Mouse (Mus musculus) lung, postnatal 0 days (tissue): Measurements from ENCODE around the gene Ncapd3. TPM values are rescaled to one million over a fixed set of nuclear protein-coding genes. Genes with fewer than 3 reads are reported as not detected.
A peak's percentile ranks its signal among the peaks of the same experiment; 100 is the strongest.

Experiments
- ATAC-seq: fragments of 200-750 bp; cut with Nextera tagmentation; 2 replicates; pipeline ENCODE4 v1.8.0; 2017; ENCODE audit warnings: moderate library complexity
- DNase-seq: peaks from one replicate; pipeline ENCODE4 v3.0.0-alpha.2; 2016; ENCODE audit warnings: low spot score
- H3K27ac ChIP-seq: fragments of 300-500 bp; sonication (generic); 2 replicates; pipeline ENCODE4 v1.5.1; 2014; ENCODE audit warnings: antibody characterized with exemption, mild to moderate bottlenecking, low read length, mixed read lengths
- H3K27me3 ChIP-seq: fragments of 300-500 bp; sonication (generic); replicated peaks from 2 replicates; pipeline ENCODE4 v1.6.1; 2014; ENCODE audit warnings: low read length, mixed read lengths; ENCODE audit not compliant: insufficient read depth
- H3K36me3 ChIP-seq: fragments of 300-500 bp; sonication (generic); 2 replicates; pipeline ENCODE4 v1.6.1; 2014; ENCODE audit warnings: low read length, mixed read lengths; ENCODE audit not compliant: insufficient read depth
- H3K4me1 ChIP-seq: fragments of 300-500 bp; sonication (generic); 2 replicates; pipeline ENCODE4 v1.6.1; 2014; ENCODE audit warnings: antibody characterized with exemption, low read depth, low read length, mixed read lengths; ENCODE audit not compliant: insufficient read depth
- H3K4me2 ChIP-seq: fragments of 300-500 bp; sonication (generic); replicated peaks from 2 replicates; pipeline ENCODE4 v1.6.1; 2014; ENCODE audit warnings: low read depth, mild to moderate bottlenecking, low read length, moderate library complexity, mixed read lengths
- H3K4me3 ChIP-seq: fragments of 300-500 bp; sonication (generic); 2 replicates; pipeline ENCODE4 v1.5.1; 2014; ENCODE audit warnings: low read depth, low read length
- H3K9ac ChIP-seq: fragments of 300-500 bp; sonication (generic); replicated peaks from 2 replicates; pipeline ENCODE4 v1.6.1; 2014; ENCODE audit warnings: low read depth, mild to moderate bottlenecking
- H3K9me3 ChIP-seq: fragments of 300-500 bp; sonication (generic); 2 replicates; pipeline ENCODE4 v1.6.1; 2016; ENCODE audit warnings: low read length, mixed read lengths
- CTCF ChIP-seq: IDR thresholded peaks from 2 replicates; pipeline ENCODE4 v1.5.1; 2016; ENCODE audit warnings: antibody characterized with exemption, mild to moderate bottlenecking
- EP300 ChIP-seq: IDR thresholded peaks from 2 replicates; pipeline ENCODE4 v1.6.1; 2016; ENCODE audit warnings: antibody characterized with exemption, mild to moderate bottlenecking, control low read depth
- WGBS: fragments of 180-500 bp; shearing (Covaris S2); extraction: QIAGEN DNeasy Blood & Tissue Kit; methylation state at CpG from one replicate; pipeline ENCODE4 v1.1.7; 2014; 5-methylcytosine and 5-hydroxymethylcytosine counted together
- polyA plus RNA-seq: library from polyadenylated mRNA; unstranded; fragments of >200 nt; fragmentation: Nextera tagmentation; extraction: Ambion mirVana; gene quantifications from 2 replicates; pipeline ENCODE4 v1.2.1, GENCODE M21; 2015

The Ncapd3 gene
- polyA plus RNA-seq, 1 experiment from 2014 or later: 6.3 TPM

DNA sequence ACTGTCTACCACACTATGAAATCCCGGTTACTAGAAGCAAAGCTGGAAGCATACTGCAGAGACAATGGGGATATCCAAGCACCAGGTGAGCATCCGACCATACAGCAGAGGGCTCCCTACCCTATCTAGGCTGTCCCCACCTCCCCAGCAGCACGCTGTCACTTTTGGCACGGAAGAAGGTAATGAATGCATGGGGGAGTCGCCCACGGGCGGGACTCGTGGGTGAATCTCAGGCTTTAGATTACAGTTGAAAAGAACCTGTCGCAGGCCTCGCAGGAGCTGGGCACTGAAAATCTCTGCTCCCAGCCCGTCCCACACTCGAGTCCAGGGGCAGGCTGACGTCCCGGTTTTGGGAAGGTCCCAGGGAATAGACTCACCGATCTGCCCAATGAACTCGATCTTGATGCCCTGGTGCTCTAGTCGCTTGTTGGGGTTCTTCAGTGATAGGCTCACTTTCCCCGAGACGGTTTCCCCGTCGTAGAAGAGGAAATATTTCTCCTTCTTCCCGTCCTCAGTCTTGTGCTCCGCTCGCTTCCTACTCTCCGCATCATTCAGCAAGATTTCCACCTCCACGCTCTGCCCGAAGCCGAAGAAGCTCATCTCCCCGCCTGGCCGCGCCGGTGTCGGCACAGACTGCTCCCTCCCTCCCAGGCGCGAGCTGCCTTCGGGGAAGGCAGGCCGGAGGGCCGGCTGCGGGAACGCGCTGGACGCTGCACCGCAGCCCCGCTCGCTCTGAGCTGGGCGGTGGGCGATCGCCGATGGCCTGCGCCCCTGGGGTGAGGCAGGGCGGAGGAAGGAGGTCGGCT lies 750 bp upstream of the Ncapd3 start:
- peak overlapping the region; percentile 88 for H3K4me2 ChIP-seq
- TF ChIP-seq CTCF (peak; percentile 42), EP300 (no peak)
- peaks cover 23% of the 10 kb centered on the region; the same call in 1 of the 2 replicates for H3K4me1 ChIP-seq
- no peaks in the 10 kb centered on the region for H3K9me3 ChIP-seq
- H3K4me3 ChIP-seq: peak overlapping the region; percentile 98
- H3K27ac ChIP-seq: peak overlapping the region; percentile 96
- peak overlapping the region; percentile 84 for H3K9ac ChIP-seq
- DNase-seq: peak; percentile 64
- no peaks in the 10 kb centered on the region for H3K27me3 ChIP-seq
- under 1% methylated on average over 51 of the region's 52 CpGs for WGBS
- ATAC-seq: peak; percentile 18
- H3K36me3 ChIP-seq: no peaks in the 10 kb centered on the region

DNA sequence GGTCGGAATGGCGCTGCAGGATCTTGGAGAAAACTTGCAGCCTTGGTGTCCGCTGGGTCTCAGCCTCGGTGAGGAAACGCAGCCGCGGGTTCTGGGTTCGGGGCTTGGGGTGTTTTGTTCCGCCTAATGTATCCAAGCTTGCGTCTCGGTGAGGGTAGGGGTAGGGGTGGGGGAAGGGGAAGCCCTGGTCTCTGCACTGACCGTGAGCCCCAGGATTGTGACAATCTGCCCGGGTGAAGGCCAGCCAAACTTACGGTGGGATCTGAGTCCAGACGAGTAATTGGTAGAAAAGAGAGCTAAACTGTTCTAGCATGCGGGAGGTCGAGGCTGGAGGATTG lies 757 bp downstream of the Ncapd3 start:
- Histone ChIP-seq H3K27ac (0 out of 2 replicates have a peak overlapping the region, but pooled peaks have one; percentile 32), H3K9me3 (no peaks in the 10 kb centered on the region), H3K4me2 (peak overlapping the region; percentile 88), H3K9ac (peak overlapping the region; percentile 56), H3K27me3 (no peaks in the 10 kb centered on the region), H3K36me3 (no peaks in the 10 kb centered on the region), H3K4me3 (peak overlapping the region; percentile 98), H3K4me1 (peaks cover 23% of the 10 kb centered on the region; the same call in 1 of the 2 replicates)
- 0% methylated on average over 17 of the region's 17 CpGs for WGBS
- ATAC-seq: peak; percentile 2
- TF ChIP-seq CTCF: no peak
- TF ChIP-seq EP300: no peak
- DNase-seq: no peak

DNA sequence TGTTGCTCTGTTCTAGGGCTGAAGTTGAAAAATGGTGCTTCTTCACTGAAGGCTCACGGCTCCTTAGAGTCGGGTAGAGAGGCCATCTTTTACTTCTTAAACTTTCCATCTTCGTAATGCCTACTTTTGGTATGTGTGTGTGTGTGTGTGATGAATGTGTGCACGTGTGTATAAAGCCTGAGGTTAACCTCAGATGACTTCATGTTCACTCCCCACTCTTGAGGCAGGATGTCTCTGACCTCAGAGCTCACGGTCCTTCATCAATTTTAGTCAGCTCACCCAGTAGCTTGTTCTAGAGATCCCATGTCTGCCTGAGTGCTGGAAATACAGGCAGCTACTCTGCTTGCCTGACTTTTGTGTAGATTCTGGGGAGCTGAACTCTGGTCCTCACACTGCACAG lies 13.9 kb downstream of the Ncapd3 start:
- DNase-seq (no peak), ATAC-seq (no peak)
- no peaks in the 10 kb centered on the region for H3K4me1 ChIP-seq
- no peak overlapping the region for H3K4me3 ChIP-seq
- WGBS: 79% methylated on average over 5 of the region's 5 CpGs
- peaks cover 20% of the 10 kb centered on the region for H3K36me3 ChIP-seq
- H3K9ac ChIP-seq: no peak overlapping the region
- H3K27me3 ChIP-seq: no peaks in the 10 kb centered on the region
- TF ChIP-seq CTCF (no peak), EP300 (no peak)
- H3K4me2 ChIP-seq: no peak overlapping the region
- H3K9me3 ChIP-seq: no peaks in the 10 kb centered on the region
- H3K27ac ChIP-seq: no peak overlapping the region

DNA sequence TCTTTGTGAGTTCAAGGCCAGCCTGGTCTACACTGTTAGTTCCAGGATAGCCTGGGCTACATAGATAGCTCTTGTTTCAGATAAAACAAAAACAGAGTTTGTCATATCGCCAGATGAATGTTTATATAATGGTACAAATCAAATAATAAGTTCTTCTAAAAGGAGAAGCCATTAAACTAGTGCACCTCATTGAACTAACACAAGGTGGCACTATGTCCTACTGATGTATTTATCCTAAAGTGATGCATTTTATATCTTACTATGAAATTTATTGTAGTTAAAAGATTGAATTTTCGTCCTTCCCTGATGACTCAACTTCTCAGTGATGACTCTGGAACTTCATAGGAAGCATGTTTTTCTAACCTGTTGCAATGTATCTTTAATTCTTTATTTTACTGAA lies 19.5 kb downstream of the Ncapd3 start:
- peak; percentile 28 for TF ChIP-seq CTCF
- TF ChIP-seq EP300: no peak
- 83% methylated on average over 2 of the region's 2 CpGs for WGBS
- Histone ChIP-seq H3K9me3 (no peaks in the 10 kb centered on the region), H3K36me3 (peaks cover 24% of the 10 kb centered on the region), H3K9ac (no peak overlapping the region), H3K4me2 (no peak overlapping the region), H3K4me1 (no peaks in the 10 kb centered on the region), H3K27ac (no peak overlapping the region), H3K27me3 (no peaks in the 10 kb centered on the region), H3K4me3 (no peak overlapping the region)
- ATAC-seq: no peak
- no peak for DNase-seq

DNA sequence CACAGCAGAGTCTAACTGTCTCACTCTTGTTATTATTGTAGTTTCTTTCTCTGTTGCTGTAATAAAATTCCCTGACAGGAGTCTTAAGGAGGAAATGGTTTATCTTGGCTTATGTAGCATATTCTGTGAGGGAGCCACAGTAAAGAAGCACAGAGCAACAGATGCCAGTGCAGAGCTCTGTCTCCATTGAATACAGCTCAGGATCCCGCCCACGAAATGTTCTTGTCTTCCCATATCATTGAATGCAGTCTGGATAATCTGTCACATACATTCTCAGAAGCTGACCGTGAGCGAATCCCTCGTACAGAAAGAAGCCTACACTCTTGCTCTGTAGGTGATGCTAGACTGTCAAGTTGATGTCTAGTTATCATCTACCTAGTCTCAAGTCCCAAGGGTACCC lies 28.4 kb downstream of the Ncapd3 start:
- no peak overlapping the region for H3K4me3 ChIP-seq

DNA sequence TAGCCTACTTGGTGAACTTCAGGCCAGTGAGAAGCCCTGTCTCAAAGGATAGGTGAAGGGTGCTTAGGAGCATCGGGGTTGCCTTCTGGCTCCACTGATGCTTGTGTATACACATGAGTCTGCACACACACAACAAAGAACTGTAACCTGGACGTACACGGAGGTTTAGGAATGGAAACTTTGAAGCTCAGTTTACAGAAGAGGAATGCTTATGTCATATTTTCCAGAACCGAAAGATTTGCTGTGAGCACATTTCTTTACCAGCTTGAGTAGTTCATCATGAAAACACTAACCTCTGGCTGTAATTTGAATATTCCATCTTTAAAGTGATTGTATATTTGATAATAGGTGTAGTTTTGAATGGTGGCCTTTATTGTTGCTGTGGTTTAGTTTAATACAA lies 40.9 kb downstream of the Ncapd3 start:
- no peak overlapping the region for H3K27ac ChIP-seq
- 86% methylated on average over 4 of the region's 4 CpGs for WGBS
- H3K9me3 ChIP-seq: no peaks in the 10 kb centered on the region
- DNase-seq: no peak
- H3K27me3 ChIP-seq: no peaks in the 10 kb centered on the region
- H3K4me1 ChIP-seq: no peaks in the 10 kb centered on the region
- H3K4me3 ChIP-seq: no peak overlapping the region
- no peak overlapping the region for H3K9ac ChIP-seq
- TF ChIP-seq EP300: no peak
- TF ChIP-seq CTCF: no peak
- no peak overlapping the region for H3K4me2 ChIP-seq
- ATAC-seq: no peak
- H3K36me3 ChIP-seq: peaks cover 42% of the 10 kb centered on the region

More for the DNA sequence above, 28.4 kb downstream of the Ncapd3 start:
- no peaks in the 10 kb centered on the region for H3K4me1 ChIP-seq
- 93% methylated on average over 5 of the region's 5 CpGs for WGBS
- no peak overlapping the region for H3K4me2 ChIP-seq
- H3K9ac ChIP-seq: no peak overlapping the region
- TF ChIP-seq EP300 (no peak), CTCF (no peak)
- DNase-seq: no peak
- H3K27ac ChIP-seq: no peak overlapping the region
- ATAC-seq: no peak
- H3K9me3 ChIP-seq: no peaks in the 10 kb centered on the region
- peaks cover 11% of the 10 kb centered on the region; the same call in 1 of the 2 replicates for H3K36me3 ChIP-seq
- no peaks in the 10 kb centered on the region for H3K27me3 ChIP-seq
